Comparison of ENCODE assay signal across 21 mouse cellular contexts in the genomic region with DNA sequence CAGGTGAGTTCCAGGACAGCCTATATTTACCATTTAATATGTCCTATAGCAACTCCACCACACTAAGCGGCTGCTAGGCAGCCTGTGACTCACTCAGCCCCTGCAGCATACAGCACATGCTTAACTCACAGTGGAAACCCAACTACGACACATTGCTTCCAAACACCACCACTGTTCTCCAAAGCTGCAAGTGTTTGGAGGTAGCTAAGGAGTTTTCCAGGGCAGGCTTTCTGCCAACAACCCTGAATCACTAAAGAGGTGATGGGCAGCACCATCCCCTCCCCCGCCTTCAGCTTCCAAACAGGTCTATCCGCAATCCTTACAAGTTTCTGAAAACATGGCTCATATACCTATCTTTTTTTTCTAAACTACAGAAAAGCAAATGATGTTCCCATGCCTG. TPM values are rescaled to one million over a fixed set of nuclear protein-coding genes. Genes with fewer than 3 reads are reported as not detected.
DNase-seq lines count a peak whose midpoint lies in the region; ATAC-seq and TF ChIP-seq lines count a peak whose summit lies in the region.
"Had no signal": no experiment of that assay in that cellular context is flagged by ENCODE, and none has a peak within 500 bp of the region (broad histone marks: within the 10 kb centered on the region; RNA-seq: fewer than 3 reads in every experiment).

No protein-coding gene starts in this region.

- H3K9me3 ChIP-seq in kidney, embryonic 15.5 days (replicated peaks): no peaks in the 10 kb centered on the region
- H3K9me3 ChIP-seq: embryonic facial prominence, embryonic 13.5 days; forebrain, embryonic 12.5 days; hindbrain, embryonic 13.5 days; liver, embryonic 13.5 days; neural tube, embryonic 12.5 days had no signal

- no peak overlapping the region for H3K27ac ChIP-seq in kidney, adult 2 months (ENCODE audit: insufficient read depth, low read depth, low read length)
- no peak overlapping the region for H3K27ac ChIP-seq in kidney, embryonic 15.5 days
- H3K27ac ChIP-seq: embryonic facial prominence, embryonic 13.5 days; forebrain, embryonic 12.5 days; hindbrain, embryonic 13.5 days; liver, embryonic 13.5 days; neural tube, embryonic 12.5 days had no signal

- intact Hi-C loops in left cerebral cortex, postnatal 36 days (cut with DNase I): no loop called here

- H3K4me3 ChIP-seq in kidney, adult 2 months (ENCODE audit: insufficient read depth, low read depth, low read length): no peak overlapping the region
- no peak overlapping the region for H3K4me3 ChIP-seq in kidney, embryonic 15.5 days (replicated peaks)
- H3K4me3 ChIP-seq in lung, adult 2 months (replicated peaks; ENCODE audit: extremely low read depth, low read depth, low read length): no peak overlapping the region
- H3K4me3 ChIP-seq: embryonic facial prominence, embryonic 13.5 days; forebrain, embryonic 12.5 days; hindbrain, embryonic 13.5 days; liver, embryonic 13.5 days; neural tube, embryonic 12.5 days had no signal

- H3K9ac ChIP-seq in kidney, embryonic 15.5 days: no peak overlapping the region
- H3K9ac ChIP-seq: embryonic facial prominence, embryonic 13.5 days; forebrain, embryonic 12.5 days; hindbrain, embryonic 13.5 days; liver, embryonic 13.5 days; neural tube, embryonic 12.5 days had no signal

- no peak overlapping the region for H3K4me2 ChIP-seq in kidney, embryonic 15.5 days
- H3K4me2 ChIP-seq: embryonic facial prominence, embryonic 13.5 days; forebrain, embryonic 12.5 days; heart, embryonic 11.5 days; hindbrain, embryonic 13.5 days; liver, embryonic 13.5 days; neural tube, embryonic 12.5 days had no signal

- peaks cover 25% of the 10 kb centered on the region for H3K4me1 ChIP-seq in kidney, adult 2 months (ENCODE audit: control insufficient read depth, insufficient read depth, low read length)
- H3K4me1 ChIP-seq in kidney, embryonic 15.5 days: peaks cover 46% of the 10 kb centered on the region
- H3K4me1 ChIP-seq in lung, adult 2 months (ENCODE audit: control insufficient read depth, insufficient read depth, low read length): peaks cover 26% of the 10 kb centered on the region
- H3K4me1 ChIP-seq: liver, embryonic 13.5 days had no signal

- TF ChIP-seq CTCF in kidney, adult 2 months (conservative IDR thresholded peaks at IDR 0.05; ENCODE audit: insufficient read depth, insufficient read length, low read depth, low read length): no peak
- no peak for TF ChIP-seq CTCF in lung, adult 2 months (IDR thresholded peaks at IDR 0.05; ENCODE audit: insufficient read depth, low read length)

- DNase-seq in kidney, adult 2 months: peak; percentile 27
- DNase-seq in lung, postnatal 10 days: peak; percentile 22
- no peak for DNase-seq in lung, adult 2 months
- peak; percentile 74 for DNase-seq in 3T3-L1 (ENCODE audit: low read depth, low spot score)
- peak; percentile 37 to 39 for DNase-seq in left cerebral cortex, postnatal 36 days (ENCODE audit: low spot score in 2 of 2)
- DNase-seq: adrenal gland, postnatal 25 days; cerebellum, adult 8-10 months; heart, postnatal 14 days; kidney, postnatal 14 days; layer of hippocampus, adult 9-11 months; liver, embryonic 13.5 days; right cerebral cortex, postnatal 14 days; thymus, adult 18-20 months had no signal

- no peaks in the 10 kb centered on the region for H3K36me3 ChIP-seq in kidney, adult 2 months (ENCODE audit: control insufficient read depth, insufficient read depth, low read length)
- no peaks in the 10 kb centered on the region for H3K36me3 ChIP-seq in kidney, embryonic 15.5 days
- H3K36me3 ChIP-seq: embryonic facial prominence, embryonic 13.5 days; forebrain, embryonic 12.5 days; hindbrain, embryonic 13.5 days; liver, embryonic 13.5 days; neural tube, embryonic 12.5 days had no signal

- no peak for TF ChIP-seq POLR2A in kidney, adult 2 months (IDR thresholded peaks at IDR 0.05; ENCODE audit: low read depth, low read length)
- TF ChIP-seq POLR2A in lung, adult 2 months (IDR thresholded peaks at IDR 0.05; ENCODE audit: borderline replicate concordance, extremely low read depth, low read depth, low read length): no peak

- H3K27me3 ChIP-seq in kidney, adult 2 months (replicated peaks; ENCODE audit: control insufficient read depth, insufficient read depth, low read length): no peaks in the 10 kb centered on the region
- H3K27me3 ChIP-seq in kidney, embryonic 15.5 days: no peaks in the 10 kb centered on the region
- H3K27me3 ChIP-seq: embryonic facial prominence, embryonic 13.5 days; forebrain, embryonic 12.5 days; hindbrain, embryonic 13.5 days; liver, embryonic 13.5 days; neural tube, embryonic 12.5 days had no signal

- WGBS in kidney, adult 2 months: 77% methylated on average over 4 of the region's 4 CpGs
- 86% methylated on average over 4 of the region's 4 CpGs for WGBS in kidney, embryonic 15.5 days
- 71% methylated on average over 4 of the region's 4 CpGs for WGBS in lung, adult 2 months

- no peak for ATAC-seq in kidney, embryonic 15.5 days (replicated peaks; ENCODE audit: low FRiP score)
- ATAC-seq in erythroid progenitor cell, adult 5-6 weeks (replicated peaks; ENCODE audit: low FRiP score, poor library complexity, severe bottlenecking): no peak
- ATAC-seq: intestine, embryonic 16.5 days had no signal

RNA-seq across cellular contexts. Expression of a gene that starts 15.8 kb away (rescaled TPM):
- 14.4 and 16.1 TPM in 2 replicates for polyA plus RNA-seq in kidney, adult 2 months (2012; rRNA removed)
- 14.0 and 15.4 TPM in 2 replicates for polyA plus RNA-seq in kidney, embryonic 15.5 days (2015; fragmentation: Nextera tagmentation; extraction: Ambion mirVana)
- polyA plus RNA-seq in lung, adult 2 months (2012; rRNA removed): 33.5 and 34.1 TPM in 2 replicates
- total RNA-seq in left cerebral cortex, postnatal 36 days (2021): 10 to 100 TPM; 34.6 to 37.2 TPM
- total RNA-seq in erythroid progenitor cell, adult 5-6 weeks (2015; ENCODE audit: low replicate concordance): not detected in 2 replicates
- total RNA-seq in erythroid progenitor cell, adult 5-6 weeks (2017; ENCODE audit: low replicate concordance): 1.9 and 2.1 TPM in 2 replicates
